Mouse (Mus musculus): ENCODE measurements around the gene Hcfc1r1. TPM values are rescaled to one million over a fixed set of nuclear protein-coding genes. Genes with fewer than 3 reads are reported as not detected.

The Hcfc1r1 gene
- total and polyA plus RNA-seq, 2 experiments from 2014 or later: 82.3 to 198 TPM

GRCm38 (mm10) chr17:23651363-23651762 lies 22.0 kb upstream of the Hcfc1r1 start:
- H3K9me3 ChIP-seq (ENCODE audit: low read length): no peaks in the 10 kb centered on the region
- no peaks in the 10 kb centered on the region for H3K4me1 ChIP-seq (ENCODE audit: insufficient read depth)
- H3K4me2 ChIP-seq (ENCODE audit: low read depth): no peak overlapping the region
- ATAC-seq (no peak), DNase-seq (no peak)
- 78% methylated on average over 6 of the region's 6 CpGs for WGBS
- H3K36me3 ChIP-seq (ENCODE audit: insufficient read depth): no peaks in the 10 kb centered on the region
- TF ChIP-seq CTCF (IDR thresholded peaks at IDR 0.05; ENCODE audit: low read depth): no peak
- H3K9ac ChIP-seq: no peak overlapping the region
- no peak overlapping the region for H3K4me3 ChIP-seq (ENCODE audit: low read depth, low read length)
- no peaks in the 10 kb centered on the region for H3K27me3 ChIP-seq (ENCODE audit: insufficient read depth, low read length)
- H3K27ac ChIP-seq (ENCODE audit: low read depth, low read length): no peak overlapping the region

DNA sequence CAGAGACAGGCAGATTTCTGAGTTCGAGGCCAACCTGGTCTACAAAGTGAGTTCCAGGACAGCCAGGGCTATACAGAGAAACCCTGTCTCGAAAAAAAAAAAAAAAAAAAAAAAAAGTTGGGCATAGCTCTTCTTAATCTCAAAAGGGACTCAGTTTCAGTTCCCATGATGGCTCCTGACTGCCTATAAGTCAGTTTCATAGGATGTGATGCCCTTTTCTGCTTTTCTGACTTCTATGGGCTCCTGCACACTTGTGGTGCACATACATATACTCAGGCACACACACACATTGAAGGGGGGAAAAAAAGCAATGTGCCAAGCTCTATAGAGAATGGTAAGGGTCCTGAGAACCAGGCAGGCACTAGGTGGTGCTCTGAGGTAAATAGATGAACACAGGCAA lies 20.1 kb upstream of the Hcfc1r1 start:
- Histone ChIP-seq H3K9me3 (ENCODE audit: low read length) (no peaks in the 10 kb centered on the region), H3K27me3 (ENCODE audit: insufficient read depth, low read length) (no peaks in the 10 kb centered on the region), H3K4me2 (ENCODE audit: low read depth) (no peak overlapping the region), H3K4me1 (ENCODE audit: insufficient read depth) (no peaks in the 10 kb centered on the region), H3K27ac (ENCODE audit: low read depth, low read length) (no peak overlapping the region), H3K9ac (no peak overlapping the region), H3K4me3 (ENCODE audit: low read depth, low read length) (no peak overlapping the region), H3K36me3 (ENCODE audit: insufficient read depth) (no peaks in the 10 kb centered on the region)
- WGBS: 75% methylated on average over 1 of the region's 2 CpGs
- peak; percentile 21; the same call in 1 of the 2 replicates for TF ChIP-seq CTCF (IDR thresholded peaks at IDR 0.05; ENCODE audit: low read depth)
- ATAC-seq (no peak), DNase-seq (no peak)

GRCm38 (mm10) chr17:23654001-23654400 lies 19.4 kb upstream of the Hcfc1r1 start:
- no peaks in the 10 kb centered on the region for H3K27me3 ChIP-seq (ENCODE audit: insufficient read depth, low read length)
- TF ChIP-seq CTCF (IDR thresholded peaks at IDR 0.05; ENCODE audit: low read depth): no peak
- no peaks in the 10 kb centered on the region for H3K36me3 ChIP-seq (ENCODE audit: insufficient read depth)
- WGBS: 64% methylated on average over 6 of the region's 6 CpGs
- H3K9me3 ChIP-seq (ENCODE audit: low read length): no peaks in the 10 kb centered on the region
- H3K4me3 ChIP-seq (ENCODE audit: low read depth, low read length): no peak overlapping the region
- DNase-seq: no peak
- no peak overlapping the region for H3K9ac ChIP-seq
- no peak overlapping the region for H3K27ac ChIP-seq (ENCODE audit: low read depth, low read length)
- no peak overlapping the region for H3K4me2 ChIP-seq (ENCODE audit: low read depth)
- ATAC-seq: no peak
- no peaks in the 10 kb centered on the region for H3K4me1 ChIP-seq (ENCODE audit: insufficient read depth)

DNA sequence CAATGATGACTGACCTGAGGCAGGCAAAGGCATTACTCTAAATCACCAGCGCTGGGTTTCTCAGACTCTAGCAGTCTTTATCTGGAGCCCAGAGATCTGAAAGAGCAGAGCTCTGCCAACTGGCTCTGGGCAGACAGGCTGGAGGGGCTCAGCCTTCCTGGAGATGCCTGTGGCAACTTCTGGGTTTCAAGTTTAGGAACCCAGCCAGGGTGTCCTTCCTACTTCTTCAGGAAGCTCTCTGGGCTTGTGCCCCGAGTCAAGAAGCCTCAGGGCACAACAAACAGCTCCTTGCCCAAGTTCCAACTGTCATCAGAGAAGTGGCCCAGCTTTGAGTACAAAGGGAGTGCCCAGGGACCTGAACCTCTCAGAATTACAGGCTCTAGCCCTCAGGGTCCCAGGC lies 19.0 kb upstream of the Hcfc1r1 start:
- no peak for TF ChIP-seq CTCF (IDR thresholded peaks at IDR 0.05; ENCODE audit: low read depth)
- 74% methylated on average over 2 of the region's 2 CpGs for WGBS
- H3K4me1 ChIP-seq (ENCODE audit: insufficient read depth): no peaks in the 10 kb centered on the region
- no peaks in the 10 kb centered on the region for H3K9me3 ChIP-seq (ENCODE audit: low read length)
- H3K27ac ChIP-seq (ENCODE audit: low read depth, low read length): no peak overlapping the region
- H3K9ac ChIP-seq: no peak overlapping the region
- peaks cover 4% of the 10 kb centered on the region; the same call in 1 of the 2 replicates for H3K27me3 ChIP-seq (ENCODE audit: insufficient read depth, low read length)
- no peak overlapping the region for H3K4me3 ChIP-seq (ENCODE audit: low read depth, low read length)
- DNase-seq (no peak), ATAC-seq (no peak)
- no peak overlapping the region for H3K4me2 ChIP-seq (ENCODE audit: low read depth)
- no peaks in the 10 kb centered on the region for H3K36me3 ChIP-seq (ENCODE audit: insufficient read depth)

GRCm38 (mm10) chr17:23658450-23658849 lies 14.9 kb upstream of the Hcfc1r1 start:
- no peaks in the 10 kb centered on the region for H3K9me3 ChIP-seq (ENCODE audit: low read length)
- no peak overlapping the region for H3K9ac ChIP-seq
- ATAC-seq (no peak), DNase-seq (no peak)
- peaks cover 27% of the 10 kb centered on the region for H3K27me3 ChIP-seq (ENCODE audit: insufficient read depth, low read length)
- no peaks in the 10 kb centered on the region for H3K36me3 ChIP-seq (ENCODE audit: insufficient read depth)
- WGBS: 78% methylated on average over 3 of the region's 3 CpGs
- no peak overlapping the region for H3K4me2 ChIP-seq (ENCODE audit: low read depth)
- no peak overlapping the region for H3K27ac ChIP-seq (ENCODE audit: low read depth, low read length)
- H3K4me3 ChIP-seq (ENCODE audit: low read depth, low read length): no peak overlapping the region
- no peaks in the 10 kb centered on the region for H3K4me1 ChIP-seq (ENCODE audit: insufficient read depth)
- no peak for TF ChIP-seq CTCF (IDR thresholded peaks at IDR 0.05; ENCODE audit: low read depth)

DNA sequence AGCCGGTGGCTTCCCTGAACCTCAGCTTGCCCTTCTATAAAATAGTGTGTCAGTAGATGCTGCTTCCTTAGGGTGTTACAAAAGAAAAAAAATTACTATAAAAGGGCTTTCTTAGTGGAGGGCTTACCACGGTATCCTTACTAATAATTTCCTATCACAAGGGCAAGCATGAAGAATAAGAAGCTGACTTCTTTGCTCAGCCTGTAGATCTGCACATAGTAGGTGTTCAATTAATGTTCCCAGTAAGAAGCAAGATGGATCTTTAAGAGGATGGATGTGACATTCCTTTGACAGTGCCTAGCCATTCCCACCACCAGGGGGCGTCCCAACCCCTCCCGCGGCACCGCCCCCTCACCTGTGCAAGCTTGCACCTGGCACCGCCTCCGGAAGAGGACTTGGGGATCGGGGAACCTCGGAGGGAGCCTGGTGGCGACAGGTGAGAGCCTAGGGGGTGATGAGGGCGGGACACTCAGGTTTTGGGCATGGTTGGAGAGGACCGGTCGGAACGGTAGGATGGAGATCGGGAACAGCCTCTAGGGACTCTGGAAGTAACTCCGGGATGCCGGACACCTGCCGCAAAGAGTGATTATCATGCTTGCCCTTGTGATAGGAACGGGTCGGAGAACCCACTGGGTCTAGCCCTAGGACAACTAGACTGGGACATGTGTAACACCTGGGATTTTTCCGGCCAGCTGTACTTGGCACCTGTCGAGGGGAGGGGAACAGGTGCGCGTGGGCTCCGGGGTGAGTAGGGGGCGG lies 13.1 kb upstream of the Hcfc1r1 start, which contains the start of gene Bicdl2:
Bicdl2 (plus strand) TSS at position 390 of the 759 bp plus-strand sequence.
- H3K36me3 ChIP-seq (ENCODE audit: insufficient read depth): no peaks in the 10 kb centered on the region
- H3K4me3 ChIP-seq (ENCODE audit: low read depth, low read length): no peak within 1 kb of the TSS
- H3K4me1 ChIP-seq (ENCODE audit: insufficient read depth): no peaks in the 10 kb centered on the region
- peaks cover 27% of the 10 kb centered on the region for H3K27me3 ChIP-seq (ENCODE audit: insufficient read depth, low read length)
- no peak within 1 kb of the TSS for H3K9ac ChIP-seq
- WGBS: 5% methylated on average over 27 of the region's 27 CpGs
- ATAC-seq (no peak), DNase-seq (no peak)
- no peak within 1 kb of the TSS for H3K4me2 ChIP-seq (ENCODE audit: low read depth)
- no peaks in the 10 kb centered on the region for H3K9me3 ChIP-seq (ENCODE audit: low read length)
- no peak within 1 kb of the TSS for H3K27ac ChIP-seq (ENCODE audit: low read depth, low read length)
- peak; percentile 61 for TF ChIP-seq CTCF (IDR thresholded peaks at IDR 0.05; ENCODE audit: low read depth)

DNA sequence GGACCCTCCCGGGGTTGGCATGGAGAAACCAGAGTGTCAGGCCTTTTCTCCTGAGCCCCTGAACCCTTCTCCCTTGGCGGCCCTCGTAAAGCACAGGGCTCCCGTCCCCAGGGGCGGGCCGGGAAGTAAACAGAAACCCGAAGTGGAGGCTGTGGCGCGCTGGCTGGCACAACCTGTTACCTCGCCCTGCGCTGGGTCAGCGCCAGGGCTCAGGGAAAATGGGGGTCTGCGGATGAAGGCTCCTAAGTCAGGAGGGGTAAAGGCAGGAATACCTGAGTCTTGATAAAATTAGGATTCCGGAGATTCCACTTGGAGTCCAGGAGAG lies 12.6 kb upstream of the Hcfc1r1 start:
- peaks cover 27% of the 10 kb centered on the region for H3K27me3 ChIP-seq (ENCODE audit: insufficient read depth, low read length)
- 5% methylated on average over 14 of the region's 14 CpGs for WGBS
- no peak for TF ChIP-seq CTCF (IDR thresholded peaks at IDR 0.05; ENCODE audit: low read depth)
- no peak overlapping the region for H3K27ac ChIP-seq (ENCODE audit: low read depth, low read length)
- no peak overlapping the region for H3K4me2 ChIP-seq (ENCODE audit: low read depth)
- DNase-seq: no peak
- no peak overlapping the region for H3K4me3 ChIP-seq (ENCODE audit: low read depth, low read length)
- H3K36me3 ChIP-seq (ENCODE audit: insufficient read depth): no peaks in the 10 kb centered on the region
- no peaks in the 10 kb centered on the region for H3K4me1 ChIP-seq (ENCODE audit: insufficient read depth)
- no peak for ATAC-seq
- H3K9ac ChIP-seq: no peak overlapping the region
- no peaks in the 10 kb centered on the region for H3K9me3 ChIP-seq (ENCODE audit: low read length)
